Mouse (Mus musculus) brain, embryonic 14.5 days (tissue): ENCODE data around the gene Pla2g2f.

Experiments
- CTCF ChIP-seq: fragments of 200-500 bp; IDR thresholded peaks from 2 replicates; pipeline ENCODE4 v1.5.1; 2012; ENCODE audit warnings: inconsistent platforms, mild to moderate bottlenecking, moderate library complexity, borderline replicate concordance; ENCODE audit not compliant: insufficient read depth, insufficient read length; ENCODE audit errors: extremely low read depth
- POLR2A ChIP-seq: fragments of 200-500 bp; IDR thresholded peaks from 2 replicates; pipeline ENCODE4 v1.6.1; 2012; ENCODE audit warnings: mild to moderate bottlenecking, inconsistent platforms, borderline replicate concordance; ENCODE audit not compliant: poor library complexity, insufficient read depth, insufficient read length, severe bottlenecking; ENCODE audit errors: extremely low read depth

DNA sequence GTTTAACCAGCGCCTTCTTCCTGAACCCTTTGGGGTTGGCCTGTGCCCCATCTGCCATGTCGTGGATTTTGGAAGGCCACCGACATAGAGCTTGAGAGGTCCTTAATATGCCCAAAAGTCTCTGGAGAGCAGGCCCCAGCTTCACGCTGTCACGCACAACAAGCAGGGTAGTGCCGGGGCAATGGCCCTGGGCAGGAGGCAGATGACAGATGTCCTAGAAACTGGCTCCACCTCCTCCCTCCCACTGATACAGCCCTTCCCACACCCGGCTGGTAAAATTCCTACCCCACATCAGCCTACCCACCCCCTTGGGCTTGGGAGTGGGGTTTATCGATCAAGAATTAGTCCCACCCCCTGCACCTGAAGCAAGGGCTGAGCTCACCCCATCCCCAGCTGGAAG is at the start of gene Pla2g2f:
- TF ChIP-seq POLR2A = no peak
- no peak for TF ChIP-seq CTCF
